Comparison of ENCODE assay signal across 11 mouse cellular contexts in genomic region chr11:117256088-117256487, GRCm38 (mm10). TPM values are rescaled to one million over a fixed set of nuclear protein-coding genes. Genes with fewer than 3 reads are reported as not detected.
DNase-seq lines count a peak whose midpoint lies in the region; TF ChIP-seq lines count a peak whose summit lies in the region.
"Had no signal": no experiment of that assay in that cellular context is flagged by ENCODE, and none has a peak within 500 bp of the region (broad histone marks: within the 10 kb centered on the region; RNA-seq: fewer than 3 reads in every experiment).

No protein-coding gene starts in this region.

- H3K4me1 ChIP-seq in bone marrow macrophage, adult 2 months (ENCODE audit: control insufficient read depth, insufficient read depth, low read length): peaks cover 44% of the 10 kb centered on the region

- TF ChIP-seq POLR2A in bone marrow macrophage, adult 2 months (IDR thresholded peaks at IDR 0.05; ENCODE audit: borderline replicate concordance, low read depth, low read length): no peak

- DNase-seq in frontal cortex, postnatal 36 days (ENCODE audit: low spot score in 2 of 2): peak; percentile 53 to 72
- DNase-seq in frontal cortex, postnatal 10 days (ENCODE audit: low spot score in 2 of 2): no peak
- DNase-seq in left cerebral cortex, adult 2 months (ENCODE audit: extremely low spot score in 1 of 2, low spot score in 2 of 2): peak; percentile 32 to 59
- DNase-seq in left cerebral cortex, postnatal 4 days: no peak
- DNase-seq in layer of hippocampus, adult 2 months (ENCODE audit: low spot score in 2 of 2): peak in 1 of 2 experiments; percentile 51
- no peak for DNase-seq in thymus, postnatal 10 days (ENCODE audit: low spot score in 2 of 2)
- DNase-seq in c-Kit-positive CD71-positive TER-119-positive erythroid progenitor cells, embryonic 14.5 days (ENCODE audit: low spot score): no peak
- DNase-seq: thymus, postnatal 25 days had no signal

- H3K27ac ChIP-seq in left cerebral cortex, adult 2 months: peak overlapping the region; percentile 45; the same call in 1 of the 2 replicates
- peak overlapping the region; percentile 32 for H3K27ac ChIP-seq in bone marrow macrophage, adult 2 months (ENCODE audit: insufficient read depth, low read depth, low read length)
- peak overlapping the region; percentile 57 for H3K27ac ChIP-seq in layer of hippocampus, adult 2 months
- H3K27ac ChIP-seq: limb, embryonic 13.5 days; midbrain, embryonic 12.5 days had no signal

- TF ChIP-seq CTCF in left cerebral cortex, adult 2 months (IDR thresholded peaks at IDR 0.05): no peak
- TF ChIP-seq CTCF in bone marrow macrophage, adult 2 months (IDR thresholded peaks at IDR 0.05; ENCODE audit: low read depth, low read length): no peak
- TF ChIP-seq CTCF in layer of hippocampus, adult 2 months (conservative IDR thresholded peaks at IDR 0.05): no peak

- intact Hi-C loops in left cerebral cortex, adult 2 months (cut with DNase I): no loop called here
- intact Hi-C loops in left cerebral cortex, postnatal 4 days (cut with DNase I): no loop called here

- H3K4me3 ChIP-seq in left cerebral cortex, adult 2 months: no peak overlapping the region
- H3K4me3 ChIP-seq in bone marrow macrophage, adult 2 months (ENCODE audit: insufficient read depth, low read length): no peak overlapping the region
- no peak overlapping the region for H3K4me3 ChIP-seq in layer of hippocampus, adult 2 months
- H3K4me3 ChIP-seq: limb, embryonic 13.5 days; midbrain, embryonic 12.5 days had no signal

RNA-seq across cellular contexts. Expression of gene Sept9, which starts 56.6 kb away (rescaled TPM):
- total RNA-seq in left cerebral cortex, adult 2 months (2021): 10 to 100 TPM; 77.4 to 77.8 TPM
- total RNA-seq in left cerebral cortex, postnatal 4 days (2021): 100 to 1,000 TPM in 1 of 2 experiments, 10 to 100 TPM in 1; 94.9 to 103 TPM
- polyA plus RNA-seq in bone marrow macrophage, adult 2 months (2012; ENCODE audit: insufficient read depth, insufficient read length, missing spikeins): 90.9 and 123 TPM in 2 replicates
- total RNA-seq in layer of hippocampus, adult 2 months (2021): 100 to 1,000 TPM; 102 to 114 TPM

Comparison
In these comparisons a context has a peak if more than half of its experiments do, and no peak if none do; other contexts are left out.
1. DNase-seq: peak in frontal cortex, postnatal 36 days (2 of 2) and left cerebral cortex, adult 2 months (2 of 2); none in frontal cortex, postnatal 10 days (0 of 2), left cerebral cortex, postnatal 4 days (single experiment), thymus, postnatal 10 days (0 of 2) and c-Kit-positive CD71-positive TER-119-positive erythroid progenitor cells, embryonic 14.5 days (single experiment).
2. Peak in every context shown above with its lines, with median percentiles within 50 percentile points of each other: H3K27ac ChIP-seq.